Mouse (Mus musculus) megakaryocyte progenitor cell, adult 5-6 weeks (primary cell): Measurements from ENCODE around the gene Ggt6. TPM values are rescaled to one million over a fixed set of nuclear protein-coding genes. Genes with fewer than 3 reads are reported as not detected.

Experiments
- ATAC-seq: replicated peaks from 2 replicates; pipeline ENCODE4 v1.8.0; 2016; ENCODE audit warnings: mild to moderate bottlenecking, moderate TSS enrichment, inconsistent platforms; ENCODE audit not compliant: poor library complexity
- total RNA-seq, 2 experiments: library from RNA; stranded (forward) in 1 of 2; stranded (reverse) in 1 of 2; fragments of 157-497, 149-512 nt in 1 of 2; fragments of 200-1000 nt in 1 of 2; gene quantifications; 2 replicates each; pipeline versions ENCODE4 v1.2.3 to v1.2.4; 2015 to 2017

Ggt6 gene
- total RNA-seq, 2 experiments from 2014 or later: not detected

DNA sequence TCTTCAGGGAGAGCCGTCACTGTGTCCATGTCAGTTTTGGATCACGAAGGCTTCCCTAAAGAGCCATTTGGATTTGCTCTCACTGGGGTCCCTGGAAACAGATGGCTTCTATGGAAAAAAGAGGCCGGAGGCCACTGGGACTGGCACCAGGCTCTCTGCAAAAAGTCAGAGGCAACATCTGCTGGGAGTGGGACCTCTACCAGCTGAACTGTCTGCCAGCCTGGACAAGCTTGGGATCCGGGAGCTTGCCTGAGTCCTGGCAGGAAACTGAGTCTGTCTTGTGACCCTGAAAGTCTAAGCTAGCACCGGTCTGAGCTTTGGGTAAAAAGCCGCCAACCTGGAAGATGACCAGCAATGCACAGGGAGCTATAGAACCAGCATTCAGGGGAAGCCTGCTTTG lies 36.1 kb downstream of the Ggt6 start:
- no peak for ATAC-seq

DNA sequence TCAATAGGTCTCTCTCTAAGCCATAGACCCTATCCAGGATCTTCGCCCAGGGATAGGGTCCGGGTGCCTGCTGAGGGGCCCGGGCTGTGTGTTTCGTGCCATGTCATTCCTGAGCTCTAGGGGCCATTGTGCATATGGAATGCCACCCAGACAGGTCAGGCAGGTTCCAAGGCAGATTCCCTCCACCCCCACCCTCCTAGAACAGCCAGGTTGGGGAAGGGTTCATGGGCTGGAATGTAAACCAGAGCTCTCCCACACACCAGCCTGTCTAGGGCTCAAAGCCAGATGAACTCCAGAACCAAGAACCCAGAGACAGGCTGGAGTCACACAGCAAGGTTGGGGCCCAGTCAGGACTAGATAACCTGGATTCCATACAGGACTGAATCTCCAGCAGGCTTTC lies 38.2 kb downstream of the Ggt6 start:
- no peak for ATAC-seq

DNA sequence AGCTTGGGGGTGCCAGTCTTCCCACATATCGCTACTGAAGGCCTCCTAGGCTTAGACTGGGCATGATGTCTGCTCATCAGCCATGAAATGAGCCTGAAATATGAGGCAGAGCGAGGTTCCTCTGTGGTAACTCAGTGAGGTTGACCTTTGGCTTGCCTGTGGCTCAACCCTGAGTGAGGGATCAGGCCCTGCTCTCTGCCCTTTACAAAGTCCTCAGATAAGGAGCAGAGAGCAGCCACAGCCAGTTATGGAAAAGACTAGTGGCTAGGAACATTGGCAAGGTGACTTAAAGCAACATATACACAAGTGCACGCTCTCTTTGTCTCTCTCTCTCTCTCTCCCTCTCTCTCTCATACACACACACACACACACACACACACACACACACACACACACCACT lies 39.6 kb downstream of the Ggt6 start:
- no peak for ATAC-seq

DNA sequence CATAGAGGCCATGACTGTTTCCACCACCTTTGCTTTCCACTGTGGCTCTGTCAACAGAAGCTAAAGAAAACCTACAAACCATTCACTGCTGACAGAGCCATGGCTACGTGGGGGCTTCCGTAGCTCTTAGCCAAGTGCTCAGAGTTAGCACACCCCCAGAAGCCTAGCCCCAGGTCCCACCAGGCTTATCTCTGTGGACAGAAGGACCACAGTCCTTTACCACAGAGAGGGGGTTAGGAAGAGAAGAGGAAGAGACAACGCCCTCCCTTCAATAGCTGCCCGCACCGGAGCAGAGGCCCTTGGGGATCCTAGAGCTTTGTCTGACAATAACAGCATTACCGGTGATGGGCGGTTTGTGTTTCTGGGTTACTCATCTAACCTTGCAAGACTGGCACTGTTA lies 40.1 kb downstream of the Ggt6 start:
- peak; percentile 82 for ATAC-seq

DNA sequence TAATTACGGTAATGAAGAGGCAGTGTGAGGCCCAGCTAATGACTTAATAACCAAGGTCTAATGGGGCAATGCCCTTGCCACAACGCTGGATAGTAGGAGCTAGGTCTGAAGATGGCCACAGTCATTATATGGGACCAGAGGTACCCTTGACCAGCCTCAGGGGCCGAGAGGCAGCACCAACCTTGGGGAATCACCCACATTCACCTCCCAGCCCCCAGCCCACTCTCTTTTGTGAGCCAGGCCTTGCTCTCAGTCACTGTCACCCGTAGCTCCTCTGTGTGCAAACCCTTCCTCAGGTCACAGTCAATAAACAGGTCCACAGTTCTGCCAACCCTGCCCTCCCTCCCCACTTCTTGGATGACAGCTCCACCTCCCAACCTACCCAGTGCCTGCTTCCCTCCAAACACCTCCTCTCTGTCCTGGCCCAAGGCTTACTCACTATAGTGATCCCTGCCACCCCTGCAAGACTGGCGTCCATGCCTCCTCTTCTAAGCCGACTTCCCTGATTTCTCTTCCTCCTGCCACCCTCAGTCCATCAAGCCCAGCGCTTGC lies 40.8 kb downstream of the Ggt6 start:
- no peak for ATAC-seq

DNA sequence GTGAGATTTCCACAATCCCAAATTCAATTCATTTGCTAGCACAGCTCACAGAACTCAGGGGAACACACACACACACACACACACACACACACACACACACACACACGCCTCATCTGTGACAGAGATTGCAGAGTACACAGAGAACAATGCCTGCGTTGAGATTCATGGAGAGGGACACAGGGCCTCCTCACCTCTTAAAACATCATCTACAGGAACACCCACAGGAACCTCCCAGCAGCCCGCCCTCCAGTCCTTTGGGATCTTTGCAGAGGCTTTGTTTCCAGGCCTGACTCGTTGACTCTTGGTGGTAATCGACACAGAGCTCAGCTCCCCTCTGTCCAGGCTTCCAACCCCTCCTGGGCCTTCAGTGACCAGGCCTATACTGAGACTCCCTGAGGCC lies 41.9 kb downstream of the Ggt6 start:
- ATAC-seq: no peak

DNA sequence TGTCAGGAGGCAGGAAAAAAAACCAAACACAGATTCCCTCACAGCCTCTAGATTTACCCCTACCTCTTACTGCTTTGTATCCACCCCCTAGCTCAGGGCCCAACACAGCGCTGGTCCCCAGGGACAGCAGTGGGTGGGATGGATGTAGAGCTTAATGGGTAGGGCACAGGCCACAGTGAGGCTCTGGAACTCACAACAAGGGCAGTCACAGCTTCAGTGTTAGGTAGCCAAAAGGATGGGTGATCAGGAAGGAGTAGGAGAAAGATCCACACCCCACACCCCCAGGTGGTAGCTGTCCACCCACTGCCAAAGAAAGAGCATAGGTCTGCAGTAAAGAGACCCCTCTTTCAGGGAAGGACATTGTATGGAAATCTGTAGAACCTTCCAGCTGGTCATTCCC lies 42.3 kb downstream of the Ggt6 start:
- no peak for ATAC-seq

DNA sequence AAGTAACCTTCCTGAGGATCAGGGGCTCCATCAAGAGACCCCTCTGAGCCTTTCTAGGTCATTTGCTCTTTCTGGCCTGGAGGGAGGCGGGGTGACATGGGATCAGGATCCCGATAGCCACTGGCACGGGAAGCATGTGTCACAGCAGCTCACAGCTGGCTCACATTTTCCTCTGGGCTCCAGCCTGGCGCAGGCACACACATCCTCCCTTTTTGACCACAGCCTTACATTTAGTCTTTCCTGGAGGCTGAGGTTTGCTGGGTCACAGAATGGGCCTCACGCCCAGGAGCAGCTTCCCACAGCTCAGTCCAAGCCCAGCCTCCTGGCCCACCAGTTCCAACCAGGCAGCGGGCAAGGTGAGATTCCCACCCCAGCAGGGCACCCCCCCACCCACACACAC lies 42.9 kb downstream of the Ggt6 start:
- ATAC-seq: no peak

DNA sequence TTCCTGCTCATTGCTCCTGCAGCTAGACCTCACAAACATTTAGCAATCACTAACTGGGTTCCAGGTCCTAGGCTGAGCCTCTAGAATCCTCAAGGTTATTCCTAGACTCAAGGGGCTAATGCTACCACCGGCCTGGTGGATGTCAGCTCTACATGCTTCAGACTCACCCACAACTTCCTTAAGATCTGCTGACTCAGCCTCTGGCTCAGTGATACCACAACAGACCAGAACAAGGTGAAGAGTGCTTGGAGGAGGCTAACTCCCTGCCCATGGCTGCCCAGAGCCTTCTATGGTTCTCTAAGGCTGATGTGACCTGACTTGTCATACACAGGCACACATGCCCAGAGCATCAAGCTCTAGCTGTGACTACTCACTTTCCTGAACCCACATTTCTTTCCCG lies 44.2 kb downstream of the Ggt6 start:
- peak; percentile 18; the same call in 1 of the 2 replicates for ATAC-seq

DNA sequence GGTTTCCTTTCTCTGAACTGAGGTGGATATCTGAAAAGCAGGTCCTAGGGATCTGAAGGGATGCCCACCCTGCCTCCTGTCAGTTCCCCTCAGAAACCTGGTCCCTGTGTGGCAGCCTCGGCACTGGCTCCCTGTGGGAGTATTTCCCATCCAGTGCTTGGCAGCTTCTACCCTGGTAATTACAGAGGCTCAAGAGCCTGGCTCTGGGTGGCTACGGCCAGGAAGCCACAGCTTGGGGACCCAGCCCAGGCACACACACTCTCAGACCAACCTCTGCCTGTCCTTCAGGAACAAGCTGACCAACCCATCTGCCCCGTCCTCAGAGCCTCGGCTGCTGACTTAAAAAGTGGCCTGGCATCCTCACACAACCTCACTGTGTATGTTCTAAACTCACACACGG lies 46.0 kb downstream of the Ggt6 start:
- ATAC-seq: no peak

DNA sequence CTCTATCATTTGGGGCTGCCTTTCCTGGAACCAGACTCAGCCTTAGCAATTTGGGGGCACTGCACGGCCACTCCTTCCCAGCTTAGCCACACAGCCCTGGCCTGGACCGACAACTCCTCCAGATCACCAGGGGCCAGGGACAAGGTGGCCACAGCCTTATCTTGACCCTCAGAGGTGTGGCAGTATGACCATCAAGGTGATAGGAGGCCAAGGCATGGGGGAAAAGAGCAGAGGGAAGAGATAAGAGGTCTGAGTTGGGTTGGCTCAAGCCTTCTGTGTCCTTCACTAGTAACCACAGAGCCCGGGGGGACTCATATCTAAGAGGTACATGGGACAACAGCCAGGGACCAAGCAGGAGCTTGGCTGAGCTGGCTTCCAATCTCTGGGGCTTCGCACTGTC lies 46.6 kb downstream of the Ggt6 start:
- ATAC-seq: peak; percentile 27

DNA sequence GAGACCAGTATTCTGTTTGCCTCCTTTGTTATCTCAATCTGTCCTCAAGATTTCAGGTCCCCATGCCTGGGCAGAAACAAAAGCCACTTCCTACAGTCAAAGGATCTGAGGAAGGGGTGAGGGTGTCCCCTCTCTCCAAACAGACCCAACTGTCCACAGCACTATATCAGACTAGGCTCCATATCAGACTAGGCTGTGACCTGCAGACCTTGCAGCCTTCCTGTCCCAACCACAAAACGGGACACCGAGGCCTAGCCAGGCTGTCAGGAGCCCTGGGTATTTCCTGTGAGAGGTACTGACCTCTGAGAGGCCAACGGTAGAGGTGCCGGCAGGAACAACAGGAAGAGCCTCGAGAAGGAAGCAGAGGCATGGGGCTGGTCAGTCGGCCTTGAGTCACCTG lies 49.2 kb downstream of the Ggt6 start:
- ATAC-seq: peak; percentile 36

DNA sequence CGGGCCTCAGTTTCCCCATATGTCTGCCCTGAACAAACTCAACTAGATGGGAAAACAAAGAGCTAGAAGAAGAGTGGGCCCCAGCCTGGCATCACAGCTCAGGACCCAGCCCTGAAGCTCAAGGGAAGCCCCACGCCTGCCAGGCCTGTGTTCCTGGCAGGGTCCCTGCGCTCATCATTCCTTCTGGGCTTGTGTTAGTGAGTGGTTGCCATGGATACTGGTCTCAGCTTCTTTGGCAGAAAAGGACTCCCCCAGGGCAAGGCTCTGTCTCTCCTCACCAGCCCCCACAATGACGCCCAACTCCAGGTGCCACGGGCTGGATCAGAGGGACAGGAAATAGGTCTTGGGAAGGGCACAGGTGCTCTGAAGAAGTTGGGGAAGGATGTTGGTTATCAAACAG lies 49.8 kb downstream of the Ggt6 start:
- ATAC-seq: no peak

DNA sequence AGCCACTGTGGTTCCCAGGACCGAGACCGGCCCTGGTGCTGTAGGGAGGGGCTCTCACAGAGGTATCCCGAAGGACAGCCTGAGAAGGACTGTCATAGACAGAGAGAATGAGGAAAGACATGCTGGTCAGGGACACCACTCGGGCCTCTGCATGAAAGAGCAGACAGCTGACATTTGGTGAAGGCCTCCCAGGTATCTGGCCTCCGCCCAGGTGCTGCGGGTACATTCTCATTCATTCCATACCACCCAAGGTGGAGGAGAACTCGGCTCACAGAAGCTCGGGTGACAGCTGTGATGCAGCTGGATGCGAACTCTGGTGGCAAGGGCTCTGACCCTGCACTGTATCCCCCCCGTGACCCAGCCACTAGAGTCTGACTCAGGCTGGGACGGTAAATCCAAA lies 50.6 kb downstream of the Ggt6 start:
- no peak for ATAC-seq

DNA sequence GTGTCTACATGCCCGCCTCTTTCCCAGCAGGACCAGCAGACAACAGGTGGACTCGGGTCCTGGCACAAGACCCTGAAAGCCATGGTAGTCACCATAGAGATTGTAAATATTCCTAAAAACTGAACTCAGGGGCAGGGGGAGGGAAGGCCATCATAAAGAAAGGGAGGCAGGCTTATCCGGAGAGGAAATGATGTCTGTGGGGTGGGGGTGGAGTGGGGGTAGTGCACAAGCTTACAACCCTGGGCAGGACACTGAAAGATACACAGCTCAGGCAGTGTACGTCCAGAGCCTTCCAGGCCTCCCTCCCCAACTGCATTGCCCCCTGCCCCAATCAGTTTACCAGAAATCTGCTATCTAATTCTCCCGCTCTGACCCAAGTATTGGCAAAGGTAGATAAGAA lies 51.8 kb downstream of the Ggt6 start:
- no peak for ATAC-seq

DNA sequence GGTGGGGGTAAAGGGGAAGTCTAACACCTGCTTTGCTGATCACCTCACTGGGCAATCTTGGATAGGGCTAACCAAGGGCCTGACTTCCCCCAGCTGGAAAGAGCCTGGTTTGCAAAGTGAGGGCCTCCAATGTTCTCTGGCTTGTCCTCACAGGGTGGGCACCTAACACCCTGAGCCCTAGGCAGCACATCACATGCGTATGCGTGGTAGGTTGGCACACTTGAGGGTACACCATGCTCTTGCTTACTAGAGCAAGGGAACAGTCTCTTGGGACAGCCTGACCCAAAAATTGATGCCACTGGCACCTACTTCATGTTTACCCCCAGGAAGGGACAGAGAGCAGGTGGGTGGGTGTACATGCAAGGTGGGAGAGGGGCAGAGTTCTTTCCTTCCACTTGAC lies 52.4 kb downstream of the Ggt6 start:
- ATAC-seq: no peak

Other genes with a start within 250 kb of the Ggt6 start
- 0.10 TPM in 1 of 2 replicates, not detected in the other for gene Gm43951, start 228.7 kb upstream of the Ggt6 start, total RNA-seq (2015)
- gene Gm43951, start 228.7 kb upstream of the Ggt6 start, total RNA-seq (2017): 0.37 and 1.3 TPM in 2 replicates
- gene 4933427D14Rik, start 228.1 kb upstream of the Ggt6 start, total RNA-seq (2015): 7.8 and 11.6 TPM in 2 replicates
- 6.2 and 19.5 TPM in 2 replicates for gene 4933427D14Rik, start 228.1 kb upstream of the Ggt6 start, total RNA-seq (2017)
- 123 and 130 TPM in 2 replicates for gene Txndc17, start 228.0 kb upstream of the Ggt6 start, total RNA-seq (2015)
- gene Txndc17, start 228.0 kb upstream of the Ggt6 start, total RNA-seq (2017): 37.1 and 46.5 TPM in 2 replicates
- 15.2 and 16.9 TPM in 2 replicates for gene Med31, start 219.9 kb upstream of the Ggt6 start, total RNA-seq (2015)
- gene Med31, start 219.9 kb upstream of the Ggt6 start, total RNA-seq (2017): 12.9 and 16.7 TPM in 2 replicates
- 0.12 TPM in 1 of 2 replicates, not detected in the other for gene Slc13a5, start 168.3 kb upstream of the Ggt6 start, total RNA-seq (2015)
- gene Slc13a5, start 168.3 kb upstream of the Ggt6 start, total RNA-seq (2017): 0.24 and 0.25 TPM in 2 replicates
- 7.2 and 16.1 TPM in 2 replicates for gene Xaf1, start 133.9 kb upstream of the Ggt6 start, total RNA-seq (2015)
- gene Xaf1, start 133.9 kb upstream of the Ggt6 start, total RNA-seq (2017): 3.5 and 17.4 TPM in 2 replicates
- not detected in 2 replicates for gene Fbxo39, start 121.1 kb upstream of the Ggt6 start, total RNA-seq (2015)
- gene Fbxo39, start 121.1 kb upstream of the Ggt6 start, total RNA-seq (2017): not detected in 2 replicates
- gene Tekt1, start 73.1 kb upstream of the Ggt6 start, total RNA-seq (2015): not detected in 2 replicates
- gene Tekt1, start 73.1 kb upstream of the Ggt6 start, total RNA-seq (2017): not detected in 2 replicates
- not detected in 2 replicates for gene Smtnl2, start 23.8 kb upstream of the Ggt6 start, total RNA-seq (2015)
- gene Smtnl2, start 23.8 kb upstream of the Ggt6 start, total RNA-seq (2017): 0.14 TPM in 1 of 2 replicates, not detected in the other
- 255 and 264 TPM in 2 replicates for gene Mybbp1a, start 5.8 kb downstream of the Ggt6 start, total RNA-seq (2015)
- gene Mybbp1a, start 5.8 kb downstream of the Ggt6 start, total RNA-seq (2017): 148 and 164 TPM in 2 replicates
- 18.0 and 25.8 TPM in 2 replicates for gene Spns2, start 54.4 kb downstream of the Ggt6 start, total RNA-seq (2015)
- 8.8 and 13.0 TPM in 2 replicates for gene Spns2, start 54.4 kb downstream of the Ggt6 start, total RNA-seq (2017)
- 19.4 and 20.5 TPM in 2 replicates for gene Spns3, start 115.0 kb downstream of the Ggt6 start, total RNA-seq (2015)
- 20.2 and 27.3 TPM in 2 replicates for gene Spns3, start 115.0 kb downstream of the Ggt6 start, total RNA-seq (2017)
- 57.1 and 66.3 TPM in 2 replicates for gene Ube2g1, start 171.8 kb downstream of the Ggt6 start, total RNA-seq (2015)
- gene Ube2g1, start 171.8 kb downstream of the Ggt6 start, total RNA-seq (2017): 32.4 and 37.9 TPM in 2 replicates